Mouse (Mus musculus) liver, adult 2 months (tissue): ENCODE measurements at regions not wholly inside any gene's neighbourhood (a gene's known extent, or its start where the extent isn't known, plus 50 kb on each side); places are given as distances from the start of the nearest gene placed in this dataset.

Experiments used
- DNase-seq: peaks from one replicate; pipeline ENCODE4 v3.0.0-alpha.2; 2011; ENCODE audit warnings: low read depth, low spot score; ENCODE audit errors: extremely low read depth
- H3K27ac ChIP-seq: fragments of 200-500 bp; replicated peaks from 2 replicates; pipeline ENCODE4 v1.5.1; 2012; ENCODE audit warnings: low read depth, mild to moderate bottlenecking, control low read depth, inconsistent platforms, low read length; ENCODE audit not compliant: insufficient read depth
- H3K27me3 ChIP-seq: fragments of 200-500 bp; 2 replicates; pipeline ENCODE4 v1.6.1; 2012; ENCODE audit warnings: mild to moderate bottlenecking, moderate library complexity, low read length, inconsistent platforms; ENCODE audit not compliant: control insufficient read depth, insufficient read depth
- H3K36me3 ChIP-seq: fragments of 200-500 bp; 2 replicates; pipeline ENCODE4 v1.6.1; 2012; ENCODE audit warnings: low read length, inconsistent platforms; ENCODE audit not compliant: control insufficient read depth, insufficient read depth
- H3K4me1 ChIP-seq: fragments of 200-500 bp; 2 replicates; pipeline ENCODE4 v1.6.1; 2011; ENCODE audit warnings: low read length; ENCODE audit not compliant: control insufficient read depth, insufficient read depth
- H3K4me3 ChIP-seq: fragments of 200-500 bp; 2 replicates; pipeline ENCODE4 v1.5.1; 2011; ENCODE audit warnings: low read depth, mild to moderate bottlenecking, control low read depth, low read length, moderate library complexity; ENCODE audit not compliant: insufficient read depth
- H3K79me2 ChIP-seq: fragments of 200-500 bp; 2 replicates; pipeline ENCODE4 v1.6.1; 2012; ENCODE audit warnings: inconsistent platforms, mild to moderate bottlenecking, low read length, moderate library complexity; ENCODE audit not compliant: control insufficient read depth, insufficient read depth
- H3K9ac ChIP-seq: fragments of 200-500 bp; 2 replicates; pipeline ENCODE4 v1.6.1; 2012; ENCODE audit warnings: low read depth, mild to moderate bottlenecking, control low read depth, inconsistent platforms, low read length
- CTCF ChIP-seq: fragments of 200-500 bp; IDR thresholded peaks from 2 replicates; pipeline ENCODE4 v1.5.1; 2011; ENCODE audit warnings: low read depth, low read length, control low read depth
- POLR2A ChIP-seq: fragments of 200-500 bp; IDR thresholded peaks from 2 replicates; pipeline ENCODE4 v1.6.1; 2011; ENCODE audit warnings: low read length, control low read depth; ENCODE audit not compliant: insufficient read depth; ENCODE audit errors: extremely low read depth
- WGBS: fragments of 180-500 bp; shearing (Covaris S2); methylation state at CpG from one replicate; pipeline ENCODE4 v1.1.7; 2018; 5-methylcytosine and 5-hydroxymethylcytosine counted together

- DNase-seq, result no peak
- Histone ChIP-seq H3K27ac (no peak overlapping the region), H3K4me3 (no peak overlapping the region), H3K4me1 (no peaks in the 10 kb centered on the region), H3K9ac (no peak overlapping the region), H3K79me2 (no peaks in the 10 kb centered on the region), H3K27me3 (no peaks in the 10 kb centered on the region), H3K36me3 (no peaks in the 10 kb centered on the region)
- no peak for TF ChIP-seq CTCF
- no peak for TF ChIP-seq POLR2A
- WGBS, result 67% methylated on average over 8 of the region's 8 CpGs
Measured at GRCm38 (mm10) chr4:56686141-56686540, 53.7 kb upstream of the Gm26657 start.

GRCm38 (mm10) chr4:56685696-56686095 lies 54.2 kb upstream of the Gm26657 start:
- no peaks in the 10 kb centered on the region for H3K36me3 ChIP-seq
- H3K79me2 ChIP-seq, result no peaks in the 10 kb centered on the region
- H3K4me1 ChIP-seq, result no peaks in the 10 kb centered on the region
- no peak overlapping the region for H3K4me3 ChIP-seq
- DNase-seq, result no peak
- H3K27ac ChIP-seq, result no peak overlapping the region
- no peak for TF ChIP-seq POLR2A
- TF ChIP-seq CTCF, result no peak
- WGBS, result 59% methylated on average over 8 of the region's 8 CpGs
- H3K27me3 ChIP-seq, result no peaks in the 10 kb centered on the region
- no peak overlapping the region for H3K9ac ChIP-seq

GRCm38 (mm10) chr4:56685123-56685522 lies 54.7 kb upstream of the Gm26657 start:
- TF ChIP-seq POLR2A (no peak), CTCF (peak; percentile 77)
- Histone ChIP-seq H3K27ac (no peak overlapping the region), H3K79me2 (no peaks in the 10 kb centered on the region), H3K9ac (no peak overlapping the region), H3K27me3 (no peaks in the 10 kb centered on the region), H3K4me1 (no peaks in the 10 kb centered on the region), H3K4me3 (no peak overlapping the region), H3K36me3 (no peaks in the 10 kb centered on the region)
- 8% methylated on average over 9 of the region's 9 CpGs for WGBS
- DNase-seq, result peak; percentile 63

- 84% methylated on average over 7 of the region's 7 CpGs for WGBS
- no peaks in the 10 kb centered on the region for H3K79me2 ChIP-seq
- H3K4me3 ChIP-seq, result no peak overlapping the region
- DNase-seq, result no peak
- H3K27ac ChIP-seq, result no peak overlapping the region
- no peaks in the 10 kb centered on the region for H3K36me3 ChIP-seq
- no peak overlapping the region for H3K9ac ChIP-seq
- H3K27me3 ChIP-seq, result no peaks in the 10 kb centered on the region
- H3K4me1 ChIP-seq, result no peaks in the 10 kb centered on the region
- TF ChIP-seq POLR2A, result no peak
- TF ChIP-seq CTCF, result no peak
Measured at GRCm38 (mm10) chr4:56684031-56684430, 55.8 kb upstream of the Gm26657 start.

GRCm38 (mm10) chr4:56681121-56681520 lies 58.7 kb upstream of the Gm26657 start:
- no peak for TF ChIP-seq POLR2A
- TF ChIP-seq CTCF, result no peak
- Histone ChIP-seq H3K79me2 (no peaks in the 10 kb centered on the region), H3K9ac (no peak overlapping the region), H3K4me1 (no peaks in the 10 kb centered on the region), H3K4me3 (no peak overlapping the region), H3K27me3 (no peaks in the 10 kb centered on the region), H3K27ac (no peak overlapping the region), H3K36me3 (no peaks in the 10 kb centered on the region)
- DNase-seq, result no peak
- 76% methylated on average over 8 of the region's 8 CpGs for WGBS

GRCm38 (mm10) chr4:56673868-56674267 lies 66.0 kb upstream of the Gm26657 start:
- H3K36me3 ChIP-seq, result no peaks in the 10 kb centered on the region
- H3K27ac ChIP-seq, result no peak overlapping the region
- TF ChIP-seq POLR2A, result no peak
- TF ChIP-seq CTCF, result no peak
- no peaks in the 10 kb centered on the region for H3K27me3 ChIP-seq
- no peaks in the 10 kb centered on the region for H3K79me2 ChIP-seq
- H3K4me3 ChIP-seq, result no peak overlapping the region
- H3K9ac ChIP-seq, result no peak overlapping the region
- WGBS, result 81% methylated on average over 4 of the region's 4 CpGs
- no peak for DNase-seq
- H3K4me1 ChIP-seq, result no peaks in the 10 kb centered on the region
